Mouse (Mus musculus) cerebellum, adult 2 months (tissue): ENCODE data around the gene Prkg2. TPM values are rescaled to one million over a fixed set of nuclear protein-coding genes. Genes with fewer than 3 reads are reported as not detected.
A peak's percentile ranks its signal among the peaks of the same experiment; 100 is the strongest.

Experiments used
- DNase-seq, 2 experiments: peaks; one replicate each; pipeline ENCODE4 v3.0.0; 2021
- H3K27ac ChIP-seq: fragments of 200-500 bp; 2 replicates; pipeline ENCODE4 v1.5.1; 2012; ENCODE audit warnings: low read length, control low read depth, inconsistent platforms; ENCODE audit not compliant: insufficient read depth
- H3K27me3 ChIP-seq: fragments of 200-500 bp; 2 replicates; pipeline ENCODE4 v1.6.1; 2012; ENCODE audit warnings: inconsistent platforms, mild to moderate bottlenecking, low read length, moderate library complexity; ENCODE audit not compliant: control insufficient read depth, insufficient read depth
- H3K4me1 ChIP-seq: fragments of 200-500 bp; 2 replicates; pipeline ENCODE4 v1.6.1; 2011; ENCODE audit warnings: low read length; ENCODE audit not compliant: control insufficient read depth, insufficient read depth
- H3K4me3 ChIP-seq: fragments of 200-500 bp; replicated peaks from 2 replicates; pipeline ENCODE3; 2011; ENCODE audit warnings: mild to moderate bottlenecking, low read depth, low read length, control low read depth; ENCODE audit not compliant: insufficient read depth
- CTCF ChIP-seq: fragments of 200-500 bp; IDR thresholded peaks from 2 replicates; pipeline ENCODE4 v1.5.1; 2011; ENCODE audit warnings: low read depth, mild to moderate bottlenecking, control low read depth, low read length, moderate library complexity, borderline replicate concordance; ENCODE audit not compliant: insufficient read depth
- POLR2A ChIP-seq: fragments of 200-500 bp; IDR thresholded peaks from 2 replicates; pipeline ENCODE4 v1.6.1; 2011; ENCODE audit warnings: low read length, control low read depth, borderline replicate concordance; ENCODE audit not compliant: insufficient read depth
- WGBS: fragments of 180-500 bp; shearing (Covaris S2); methylation state at CpG from one replicate; pipeline ENCODE4 v1.1.7; 2018; 5-methylcytosine and 5-hydroxymethylcytosine counted together
- polyA plus RNA-seq: library from polyadenylated mRNA; depleted of rRNA; stranded (reverse); fragments of >200 nt; gene quantifications from 2 replicates; pipeline ENCODE4 v1.2.3, GENCODE M21; 2012; rRNA removed

The Prkg2 gene
- polyA plus RNA-seq: 1.0 and 1.5 TPM in 2 replicates

GRCm38 (mm10) chr5:99036596-99037441 is at the start of gene Prkg2:
TSS of gene Prkg2 (minus strand) at chr5:99037351.
- H3K4me1 ChIP-seq: no peaks in the 10 kb centered on the region
- under 1% methylated on average over 94 of the region's 94 CpGs for WGBS
- no peak for DNase-seq
- TF ChIP-seq CTCF (no peak), POLR2A (no peak)
- peaks cover 4% of the 10 kb centered on the region for H3K27me3 ChIP-seq
- H3K27ac ChIP-seq: no peak within 1 kb of the TSS
- H3K4me3 ChIP-seq: peak within 1 kb of the TSS; percentile 26

DNA sequence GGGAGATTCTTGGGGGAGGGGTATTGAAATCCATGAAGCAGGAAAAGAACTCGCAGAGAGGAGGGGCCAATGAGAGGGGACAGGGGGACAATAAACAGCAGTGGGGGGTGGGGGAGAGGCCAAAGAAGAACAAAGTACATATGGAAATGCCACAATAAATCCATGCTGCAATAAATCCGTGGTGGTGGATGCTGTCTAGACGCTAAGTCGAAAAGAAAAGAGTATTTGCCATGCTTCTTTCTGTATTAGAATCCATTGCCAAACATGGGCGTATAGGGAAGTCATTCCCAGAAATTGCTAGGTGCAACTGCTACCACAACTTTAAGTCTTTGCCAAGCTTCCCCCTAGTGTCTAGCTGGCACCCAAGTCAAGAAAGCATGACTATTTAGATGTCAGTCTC is 46.8 kb upstream of the Prkg2 start:
- Histone ChIP-seq H3K4me3 (no peak overlapping the region), H3K4me1 (no peaks in the 10 kb centered on the region), H3K27ac (no peak overlapping the region), H3K27me3 (no peaks in the 10 kb centered on the region)
- TF ChIP-seq CTCF (no peak), POLR2A (no peak)
- WGBS: 18% methylated on average over 5 of the region's 5 CpGs
- DNase-seq: no peak

GRCm38 (mm10) chr5:99078375-99078774 is 41.2 kb upstream of the Prkg2 start:
- H3K27ac ChIP-seq: no peak overlapping the region
- 35% methylated on average over 2 of the region's 2 CpGs for WGBS

GRCm38 (mm10) chr5:99068391-99068790 is 31.2 kb upstream of the Prkg2 start:
- H3K4me1 ChIP-seq: no peaks in the 10 kb centered on the region
- WGBS: 92% methylated on average over 2 of the region's 2 CpGs
- no peaks in the 10 kb centered on the region for H3K27me3 ChIP-seq
- no peak for TF ChIP-seq CTCF
- no peak for TF ChIP-seq POLR2A
- H3K4me3 ChIP-seq: no peak overlapping the region
- no peak for DNase-seq
- H3K27ac ChIP-seq: no peak overlapping the region

More at GRCm38 (mm10) chr5:99078375-99078774, 41.2 kb upstream of the Prkg2 start:
- no peak for DNase-seq
- no peak for TF ChIP-seq POLR2A
- no peaks in the 10 kb centered on the region for H3K4me1 ChIP-seq
- H3K4me3 ChIP-seq: no peak overlapping the region
- H3K27me3 ChIP-seq: no peaks in the 10 kb centered on the region

DNA sequence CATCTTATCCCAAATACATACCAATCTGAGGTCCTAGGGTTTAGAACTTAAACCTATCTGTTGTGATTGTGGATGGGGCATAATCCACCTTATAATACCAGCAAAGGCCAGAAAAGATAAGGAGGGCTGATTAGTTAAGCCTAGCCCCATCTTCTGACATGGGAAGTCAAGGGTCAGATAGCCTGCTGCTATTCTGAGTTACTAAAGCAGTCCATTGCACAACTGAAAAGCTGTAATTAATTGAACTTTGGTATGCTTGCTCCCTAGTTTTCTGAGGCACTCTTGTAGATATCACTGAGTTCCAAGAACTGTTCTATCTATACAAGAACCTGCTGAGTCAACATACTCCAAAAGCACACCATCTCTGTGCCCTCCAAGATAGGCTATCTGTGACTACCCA is 25.4 kb upstream of the Prkg2 start:
- H3K4me3 ChIP-seq: no peak overlapping the region
- TF ChIP-seq CTCF (no peak), POLR2A (no peak)
- no peaks in the 10 kb centered on the region for H3K4me1 ChIP-seq
- DNase-seq: no peak
- no peaks in the 10 kb centered on the region for H3K27me3 ChIP-seq
- no peak overlapping the region for H3K27ac ChIP-seq

- 94% methylated on average over 6 of the region's 6 CpGs for WGBS
- H3K27ac ChIP-seq: no peak overlapping the region
- peaks cover 4% of the 10 kb centered on the region for H3K27me3 ChIP-seq
- no peak overlapping the region for H3K4me3 ChIP-seq
- TF ChIP-seq CTCF (no peak), POLR2A (no peak)
- H3K4me1 ChIP-seq: no peaks in the 10 kb centered on the region
- no peak for DNase-seq
These were observed 1.9 kb upstream of the Prkg2 start for GRCm38 (mm10) chr5:99039021-99039420.

GRCm38 (mm10) chr5:99037442-99037811 is 276 bp upstream of the Prkg2 start:
- Histone ChIP-seq H3K27ac (no peak overlapping the region), H3K4me1 (no peaks in the 10 kb centered on the region), H3K27me3 (peaks cover 4% of the 10 kb centered on the region), H3K4me3 (peak overlapping the region; percentile 26)
- DNase-seq: no peak
- 12% methylated on average over 9 of the region's 9 CpGs for WGBS
- TF ChIP-seq POLR2A (no peak), CTCF (no peak)

DNA sequence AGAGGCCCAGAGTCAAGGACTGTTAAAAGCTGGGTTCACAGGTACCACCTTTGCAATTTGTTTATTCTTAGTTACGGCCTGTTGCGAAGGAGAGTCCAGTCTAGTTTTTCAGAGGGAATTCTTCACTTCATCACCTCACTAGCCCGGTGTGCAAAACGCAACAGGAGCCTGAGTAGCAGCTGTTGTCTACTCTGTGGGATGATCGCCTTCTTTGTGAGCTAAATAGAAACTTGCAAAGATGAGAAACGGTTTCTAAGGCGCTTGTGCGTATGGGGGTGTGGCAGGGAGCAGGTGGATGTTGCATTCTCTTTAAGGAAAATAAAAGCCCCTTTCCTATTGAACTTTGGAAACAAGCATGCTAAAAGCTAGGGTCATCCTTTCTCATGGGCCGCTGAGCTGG is 1.2 kb downstream of the Prkg2 start:
- WGBS: 58% methylated on average over 9 of the region's 9 CpGs
- peaks cover 4% of the 10 kb centered on the region for H3K27me3 ChIP-seq
- H3K4me3 ChIP-seq: no peak overlapping the region
- no peak overlapping the region for H3K27ac ChIP-seq
- no peaks in the 10 kb centered on the region for H3K4me1 ChIP-seq
- no peak for TF ChIP-seq CTCF
- TF ChIP-seq POLR2A: no peak
- DNase-seq: no peak
